Mouse (Mus musculus) testis, adult 2 months (tissue): ENCODE measurements at regions not wholly inside any gene's neighbourhood (a gene's known extent, or its start where the extent isn't known, plus 50 kb on each side); places are given as distances from the start of the nearest gene placed in this dataset.

Experiments
- H3K27ac ChIP-seq: fragments of 200-500 bp; 2 replicates; pipeline ENCODE4 v1.5.1; 2012; ENCODE audit warnings: low read depth, low read length; ENCODE audit not compliant: control insufficient read depth, insufficient read depth
- H3K27me3 ChIP-seq: fragments of 200-500 bp; 2 replicates; pipeline ENCODE4 v1.6.1; 2012; ENCODE audit warnings: mild to moderate bottlenecking, low read length, moderate library complexity; ENCODE audit not compliant: control insufficient read depth, insufficient read depth
- H3K36me3 ChIP-seq: fragments of 200-500 bp; 2 replicates; pipeline ENCODE4 v1.6.1; 2012; ENCODE audit warnings: mild to moderate bottlenecking, low read length; ENCODE audit not compliant: control insufficient read depth, insufficient read depth
- H3K4me1 ChIP-seq: fragments of 200-500 bp; 2 replicates; pipeline ENCODE4 v1.6.1; 2012; ENCODE audit warnings: low read length; ENCODE audit not compliant: control insufficient read depth, insufficient read depth
- H3K4me3 ChIP-seq: fragments of 200-500 bp; 2 replicates; pipeline ENCODE4 v1.5.1; 2012; ENCODE audit warnings: low read depth, mild to moderate bottlenecking, low read length, moderate library complexity, mixed read lengths; ENCODE audit not compliant: control insufficient read depth
- CTCF ChIP-seq: fragments of 200-500 bp; IDR thresholded peaks from 2 replicates; pipeline ENCODE4 v1.5.1; 2012; ENCODE audit warnings: low read depth, mild to moderate bottlenecking, inconsistent platforms, low read length, moderate library complexity; ENCODE audit not compliant: control insufficient read depth, insufficient read depth, insufficient replicate concordance
- POLR2A ChIP-seq: fragments of 200-500 bp; IDR thresholded peaks from 2 replicates; pipeline ENCODE4 v1.6.1; 2012; ENCODE audit warnings: low read depth, mild to moderate bottlenecking, inconsistent platforms, low read length, moderate library complexity; ENCODE audit not compliant: control insufficient read depth

- Histone ChIP-seq H3K27me3 (no peaks in the 10 kb centered on the region), H3K4me3 (no peak overlapping the region), H3K27ac (no peak overlapping the region), H3K36me3 (no peaks in the 10 kb centered on the region), H3K4me1 (no peaks in the 10 kb centered on the region)
- no peak for TF ChIP-seq POLR2A
- TF ChIP-seq CTCF, result no peak
These were observed 128.9 kb downstream of the Dmrta2 start for GRCm38 (mm10) chr4:110106620-110107243.

DNA sequence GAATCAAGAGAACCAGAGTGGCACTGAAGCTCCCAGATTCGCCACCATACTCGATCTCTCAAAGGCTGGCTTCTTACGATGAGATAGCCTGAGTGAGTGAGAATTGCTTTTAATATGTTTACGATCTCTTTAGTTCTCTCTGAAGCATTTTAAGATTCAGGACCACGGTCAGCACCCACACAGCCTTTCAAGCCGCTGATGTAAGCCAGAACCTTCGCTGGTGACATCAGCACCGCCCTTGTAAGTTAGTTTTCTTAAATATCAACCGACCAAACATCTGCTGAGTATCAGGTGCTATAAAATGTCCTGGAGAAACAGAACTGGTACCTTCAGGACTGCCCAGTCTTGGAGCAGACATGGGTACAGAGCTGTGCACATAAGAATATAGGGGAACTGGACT, 141.6 kb downstream of the Dmrta2 start:
- TF ChIP-seq CTCF (no peak), POLR2A (no peak)
- Histone ChIP-seq H3K4me1 (no peaks in the 10 kb centered on the region), H3K36me3 (no peaks in the 10 kb centered on the region), H3K27me3 (no peaks in the 10 kb centered on the region), H3K27ac (no peak overlapping the region), H3K4me3 (no peak overlapping the region)

DNA sequence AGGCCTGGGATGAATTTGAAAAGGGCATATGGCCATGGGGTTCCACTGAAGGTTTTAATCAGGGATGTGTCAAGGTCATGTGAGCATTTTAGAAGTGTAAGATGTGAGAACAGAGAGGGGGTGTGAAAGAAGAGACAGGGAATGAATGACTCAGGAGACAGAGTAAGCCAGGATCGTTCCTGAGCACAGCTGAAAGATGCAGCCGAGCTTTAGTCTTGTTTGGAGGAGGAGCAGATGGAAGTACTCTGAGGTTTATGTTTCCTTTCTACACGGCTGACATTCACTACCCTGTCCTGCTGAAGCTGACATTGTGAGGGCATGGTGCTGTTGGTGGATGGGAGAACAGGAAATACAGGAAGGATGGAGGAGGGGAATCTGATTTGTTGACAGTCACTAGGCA, 142.0 kb downstream of the Dmrta2 start:
- no peaks in the 10 kb centered on the region for H3K36me3 ChIP-seq
- TF ChIP-seq POLR2A (no peak), CTCF (no peak)
- no peaks in the 10 kb centered on the region for H3K27me3 ChIP-seq
- H3K4me3 ChIP-seq, result no peak overlapping the region
- no peaks in the 10 kb centered on the region for H3K4me1 ChIP-seq
- H3K27ac ChIP-seq, result no peak overlapping the region

DNA sequence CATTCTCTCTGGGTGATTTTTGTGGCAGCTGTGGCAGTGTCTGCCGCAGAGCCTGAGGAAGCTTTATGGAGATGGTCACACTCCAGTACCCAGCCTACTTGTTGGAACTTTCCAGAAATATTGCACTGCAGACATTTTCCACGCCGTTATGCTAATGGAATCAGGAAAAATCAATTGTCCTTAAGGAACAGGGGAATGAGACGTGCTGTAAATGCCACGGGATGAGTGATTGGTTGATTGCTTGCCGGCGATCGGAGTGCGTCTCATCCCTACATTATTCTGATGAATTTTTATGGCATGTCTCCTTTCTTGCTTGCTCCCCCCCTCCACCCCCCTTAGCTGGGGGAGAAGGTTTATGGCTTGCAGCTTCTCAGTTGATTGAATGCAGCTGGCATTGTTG, 142.9 kb downstream of the Dmrta2 start:
- Histone ChIP-seq H3K4me1 (no peaks in the 10 kb centered on the region), H3K27me3 (no peaks in the 10 kb centered on the region), H3K36me3 (no peaks in the 10 kb centered on the region), H3K27ac (no peak overlapping the region), H3K4me3 (no peak overlapping the region)
- TF ChIP-seq POLR2A (no peak), CTCF (no peak)

DNA sequence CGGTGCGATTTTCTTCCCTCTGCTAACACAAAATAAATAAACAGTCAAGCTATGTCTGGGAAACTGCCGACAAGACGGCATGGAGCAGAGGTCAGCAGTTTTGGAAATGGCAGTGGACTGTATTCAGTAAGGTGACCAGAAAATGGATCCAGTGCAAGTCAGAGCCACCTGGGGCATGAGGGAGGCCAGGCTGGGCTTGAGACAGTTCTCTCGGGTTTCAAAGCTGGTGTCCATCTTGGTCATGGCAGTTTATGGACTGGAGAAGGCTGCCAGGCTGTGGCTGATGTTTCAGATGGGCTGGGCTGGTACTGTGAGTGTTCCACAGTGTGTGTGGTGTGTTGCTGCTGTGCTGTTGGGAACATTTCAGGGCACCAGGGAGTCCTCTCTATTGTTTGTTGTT, 143.6 kb downstream of the Dmrta2 start:
- Histone ChIP-seq H3K27ac (no peak overlapping the region), H3K4me1 (no peaks in the 10 kb centered on the region), H3K36me3 (no peaks in the 10 kb centered on the region), H3K27me3 (no peaks in the 10 kb centered on the region), H3K4me3 (no peak overlapping the region)
- TF ChIP-seq POLR2A, result no peak
- no peak for TF ChIP-seq CTCF

GRCm38 (mm10) chr4:110125067-110125784, 147.4 kb downstream of the Dmrta2 start:
- no peak overlapping the region for H3K27ac ChIP-seq
- no peaks in the 10 kb centered on the region for H3K4me1 ChIP-seq

DNA sequence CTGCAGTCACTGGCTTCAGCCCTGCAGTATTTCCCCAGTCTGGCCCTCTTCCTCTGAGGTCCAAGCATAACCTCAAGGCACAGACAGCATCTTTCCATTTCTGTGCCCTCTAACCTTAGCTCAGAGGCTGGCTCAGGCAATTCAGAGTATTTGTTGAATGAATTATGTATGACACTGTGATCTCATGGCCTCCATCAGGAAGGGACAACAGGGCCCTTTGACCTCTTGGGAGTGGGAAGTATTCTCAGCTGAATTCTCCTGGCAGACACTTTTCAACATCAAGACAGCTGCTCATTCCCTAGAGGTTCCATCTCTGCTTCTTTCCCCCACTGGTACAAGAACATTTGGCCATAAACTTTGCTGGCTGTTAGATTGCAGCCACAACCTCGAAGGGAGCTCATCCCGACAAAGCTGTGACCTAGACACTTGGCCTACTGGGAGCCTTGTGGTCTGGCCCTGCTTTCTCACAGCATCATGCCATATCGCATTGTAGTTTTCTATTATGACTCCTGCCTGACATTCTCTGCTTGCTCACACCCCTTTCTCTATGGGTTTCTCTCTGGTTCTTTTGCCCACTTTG, 150.2 kb downstream of the Dmrta2 start:
- H3K36me3 ChIP-seq, result no peaks in the 10 kb centered on the region
- H3K27ac ChIP-seq, result no peak overlapping the region
- H3K4me1 ChIP-seq, result no peaks in the 10 kb centered on the region
- H3K27me3 ChIP-seq, result no peaks in the 10 kb centered on the region
- TF ChIP-seq CTCF (no peak), POLR2A (no peak)
- H3K4me3 ChIP-seq, result no peak overlapping the region

More at GRCm38 (mm10) chr4:110125067-110125784, 147.4 kb downstream of the Dmrta2 start:
- no peak overlapping the region for H3K4me3 ChIP-seq
- no peaks in the 10 kb centered on the region for H3K27me3 ChIP-seq
- TF ChIP-seq POLR2A (no peak), CTCF (no peak)
- no peaks in the 10 kb centered on the region for H3K36me3 ChIP-seq
